Mouse (Mus musculus) heart, postnatal 0 days (tissue): ENCODE data around the gene Dnajb1. TPM values are rescaled to one million over a fixed set of nuclear protein-coding genes. Genes with fewer than 3 reads are reported as not detected.
"Not testable (repeated sequence)": the region's sequence is repeated elsewhere in the genome, so short reads cannot be mapped to it uniquely, and the experiment has no call there.

Source experiments
- ATAC-seq: fragments of 200-750 bp; cut with Nextera tagmentation; 2 replicates; pipeline ENCODE4 v1.8.0; 2017; ENCODE audit warnings: low read depth, moderate number of reproducible peaks, moderate library complexity; ENCODE audit not compliant: insufficient read depth
- DNase-seq: peaks from one replicate; pipeline ENCODE4 v3.0.0-alpha.2; 2016; ENCODE audit warnings: low spot score
- H3K27ac ChIP-seq: fragments of 300-500 bp; sonication (generic); 2 replicates; pipeline ENCODE4 v1.5.1; 2014; ENCODE audit warnings: low read depth, mild to moderate bottlenecking
- H3K27me3 ChIP-seq: fragments of 300-500 bp; sonication (generic); 2 replicates; pipeline ENCODE4 v1.6.1; 2014; ENCODE audit warnings: low read length, mixed read lengths; ENCODE audit not compliant: control insufficient read depth, insufficient read depth
- H3K36me3 ChIP-seq: fragments of 300-500 bp; sonication (generic); replicated peaks from 2 replicates; pipeline ENCODE4 v1.6.1; 2014; ENCODE audit warnings: low read length, mixed read lengths; ENCODE audit not compliant: control insufficient read depth, insufficient read depth
- H3K4me1 ChIP-seq: fragments of 300-500 bp; sonication (generic); 2 replicates; pipeline ENCODE4 v1.6.1; 2014; ENCODE audit warnings: antibody characterized with exemption; ENCODE audit not compliant: control insufficient read depth, insufficient read depth
- H3K4me2 ChIP-seq: fragments of 300-500 bp; sonication (generic); 2 replicates; pipeline ENCODE4 v1.6.1; 2014; ENCODE audit warnings: low read depth, mild to moderate bottlenecking, low read length, moderate library complexity
- H3K4me3 ChIP-seq: fragments of 300-500 bp; sonication (generic); 2 replicates; pipeline ENCODE4 v1.5.1; 2014; ENCODE audit warnings: low read depth, low read length
- H3K9ac ChIP-seq: fragments of 300-500 bp; sonication (generic); replicated peaks from 2 replicates; pipeline ENCODE4 v1.6.1; 2014; ENCODE audit warnings: low read depth, low read length, mixed read lengths
- H3K9me3 ChIP-seq: fragments of 300-500 bp; sonication (generic); replicated peaks from 2 replicates; pipeline ENCODE4 v1.6.1; 2016; ENCODE audit warnings: low read length; ENCODE audit not compliant: control insufficient read depth
- CTCF ChIP-seq: IDR thresholded peaks from 2 replicates; pipeline ENCODE4 v1.5.1; 2016; ENCODE audit warnings: antibody characterized with exemption, control low read depth, low read depth
- EP300 ChIP-seq: IDR thresholded peaks from 2 replicates; pipeline ENCODE4 v1.6.1; 2016; ENCODE audit warnings: antibody characterized with exemption, low read depth
- WGBS: fragments of 180-500 bp; shearing (Covaris S2); extraction: QIAGEN DNeasy Blood & Tissue Kit; methylation state at CpG from one replicate; pipeline ENCODE4 v1.1.7; 2014; 5-methylcytosine and 5-hydroxymethylcytosine counted together
- polyA plus RNA-seq: library from polyadenylated mRNA; unstranded; fragments of >200 nt; fragmentation: Nextera tagmentation; extraction: Ambion mirVana; gene quantifications from 2 replicates; pipeline ENCODE4 v1.2.1, GENCODE M21; 2015
- total RNA-seq: library from RNA; depleted of rRNA; stranded (reverse); fragments of >200 nt; gene quantifications from 2 replicates; pipeline ENCODE4 v1.2.3, GENCODE M21; 2014; ENCODE audit warnings: low replicate concordance

Dnajb1 gene
- total and polyA plus RNA-seq, 2 experiments from 2014 or later: 17.6 to 26.7 TPM

DNA sequence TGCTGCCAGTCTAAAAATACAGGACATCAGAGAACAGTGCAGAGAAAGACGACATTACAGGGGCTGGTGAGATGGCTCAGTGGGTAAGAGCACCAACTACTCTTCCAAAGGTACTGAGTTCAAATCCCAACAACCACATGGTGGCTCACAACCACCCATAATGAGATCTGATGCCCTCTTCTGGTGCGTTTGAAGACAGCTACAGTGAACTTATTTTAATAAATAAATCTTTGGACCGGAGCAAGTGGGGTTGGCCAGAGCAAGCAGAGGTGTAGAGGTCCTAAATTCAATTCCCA, 13.0 kb upstream of the Dnajb1 start:
- H3K9me3 ChIP-seq, H3K4me1 ChIP-seq, DNase-seq, H3K36me3 ChIP-seq, ATAC-seq, H3K27me3 ChIP-seq: not testable (repeated sequence)
- Histone ChIP-seq H3K4me2 (peak overlapping the region; percentile 95), H3K9ac (peak overlapping the region; percentile 56), H3K4me3 (peak overlapping the region; percentile 75), H3K27ac (peak overlapping the region; percentile 92)
- 0 out of 2 replicates have a peak, but pooled peaks have one; percentile 20 for TF ChIP-seq CTCF
- 41% methylated on average over 3 of the region's 3 CpGs for WGBS

GRCm38 (mm10) chr8:83596369-83596768, 11.6 kb upstream of the Dnajb1 start:
- no peaks in the 10 kb centered on the region for H3K27me3 ChIP-seq
- DNase-seq (no peak), ATAC-seq (no peak)
- no peaks in the 10 kb centered on the region for H3K9me3 ChIP-seq
- H3K4me1 ChIP-seq: peaks cover 17% of the 10 kb centered on the region
- no peaks in the 10 kb centered on the region for H3K36me3 ChIP-seq
- H3K4me2 ChIP-seq: no peak overlapping the region
- no peak overlapping the region for H3K27ac ChIP-seq
- no peak overlapping the region for H3K9ac ChIP-seq
- H3K4me3 ChIP-seq: no peak overlapping the region
- WGBS: 21% methylated on average over 3 of the region's 3 CpGs
- TF ChIP-seq EP300: no peak
- peak; percentile 45 for TF ChIP-seq CTCF

GRCm38 (mm10) chr8:83598146-83598545, 9.8 kb upstream of the Dnajb1 start:
- H3K9me3 ChIP-seq: no peaks in the 10 kb centered on the region
- DNase-seq (no peak), ATAC-seq (no peak)
- peaks cover 25% of the 10 kb centered on the region for H3K4me1 ChIP-seq
- H3K36me3 ChIP-seq: no peaks in the 10 kb centered on the region
- TF ChIP-seq EP300 (no peak), CTCF (no peak)
- no peaks in the 10 kb centered on the region for H3K27me3 ChIP-seq
- 4% methylated on average over 1 of the region's 1 CpGs for WGBS
- H3K4me3 ChIP-seq: no peak overlapping the region
- no peak overlapping the region for H3K9ac ChIP-seq
- H3K27ac ChIP-seq: no peak overlapping the region
- H3K4me2 ChIP-seq: no peak overlapping the region

- H3K27me3 ChIP-seq: no peaks in the 10 kb centered on the region
- H3K4me3 ChIP-seq: no peak overlapping the region
- no peak overlapping the region for H3K4me2 ChIP-seq
- DNase-seq: no peak
- no peak overlapping the region for H3K9ac ChIP-seq
- peaks cover 20% of the 10 kb centered on the region for H3K4me1 ChIP-seq
- no peaks in the 10 kb centered on the region for H3K36me3 ChIP-seq
- no peak for ATAC-seq
- TF ChIP-seq CTCF (no peak), EP300 (no peak)
- H3K9me3 ChIP-seq: no peaks in the 10 kb centered on the region
- H3K27ac ChIP-seq: no peak overlapping the region
Measured at GRCm38 (mm10) chr8:83599814-83600213, 8.2 kb upstream of the Dnajb1 start.

DNA sequence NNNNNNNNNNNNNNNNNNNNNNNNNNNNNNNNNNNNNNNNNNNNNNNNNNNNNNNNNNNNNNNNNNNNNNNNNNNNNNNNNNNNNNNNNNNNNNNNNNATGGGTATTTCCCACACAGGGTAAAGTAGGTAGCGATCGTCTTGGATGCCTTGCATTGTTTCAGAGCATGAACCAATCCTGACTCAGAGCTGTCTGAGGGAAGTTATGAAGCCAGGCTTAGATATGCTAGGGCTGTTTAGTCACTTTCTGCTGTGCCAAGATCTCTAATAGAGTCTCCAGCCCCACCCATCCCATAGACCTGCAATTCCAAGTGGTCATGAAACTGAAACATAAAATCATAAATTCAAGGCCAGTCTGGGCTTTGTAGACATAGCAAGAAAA, 5.4 kb upstream of the Dnajb1 start:
- ATAC-seq: no peak
- Histone ChIP-seq H3K27ac (peak overlapping the region; percentile 28; the same call in 1 of the 2 replicates), H3K4me3 (no peak overlapping the region), H3K9me3 (no peaks in the 10 kb centered on the region), H3K4me2 (no peak overlapping the region), H3K27me3 (no peaks in the 10 kb centered on the region), H3K9ac (no peak overlapping the region), H3K4me1 (peaks cover 26% of the 10 kb centered on the region), H3K36me3 (no peaks in the 10 kb centered on the region)
- DNase-seq: no peak
- 19% methylated on average over 2 of the region's 2 CpGs for WGBS
- TF ChIP-seq CTCF: no peak
- no peak for TF ChIP-seq EP300

GRCm38 (mm10) chr8:83608398-83608829, 421 bp downstream of the Dnajb1 start:
- Histone ChIP-seq H3K9me3 (no peaks in the 10 kb centered on the region), H3K36me3 (peaks cover 37% of the 10 kb centered on the region), H3K4me2 (peak overlapping the region; percentile 85), H3K4me1 (peaks cover 15% of the 10 kb centered on the region; the same call in 1 of the 2 replicates), H3K4me3 (peak overlapping the region; percentile 93), H3K27ac (peak overlapping the region; percentile 99), H3K27me3 (no peaks in the 10 kb centered on the region), H3K9ac (peak overlapping the region; percentile 94)
- DNase-seq: peak; percentile 80
- ATAC-seq: peak; percentile 75
- TF ChIP-seq EP300 (no peak), CTCF (no peak; the same call in none of the 2 replicates)
- WGBS: under 1% methylated on average over 48 of the region's 51 CpGs
